Mouse (Mus musculus) liver, embryonic 15.5 days (tissue): Measurements from ENCODE around the gene Gm4952. TPM values are rescaled to one million over a fixed set of nuclear protein-coding genes. Genes with fewer than 3 reads are reported as not detected.
A peak's percentile ranks its signal among the peaks of the same experiment; 100 is the strongest.

Experiments
- ATAC-seq: fragments of 200-750 bp; cut with Nextera tagmentation; 2 replicates; pipeline ENCODE4 v1.8.0; 2017; ENCODE audit warnings: moderate number of reproducible peaks, mild to moderate bottlenecking, moderate library complexity; ENCODE audit not compliant: insufficient read depth
- H3K27ac ChIP-seq: fragments of 300-500 bp; sonication (generic); replicated peaks from 2 replicates; pipeline ENCODE4 v1.5.1; 2015; ENCODE audit warnings: mild to moderate bottlenecking, inconsistent platforms
- H3K27me3 ChIP-seq: fragments of 300-500 bp; sonication (generic); 2 replicates; pipeline ENCODE4 v1.6.1; 2015; ENCODE audit warnings: mild to moderate bottlenecking, inconsistent platforms
- H3K36me3 ChIP-seq: fragments of 300-500 bp; sonication (generic); replicated peaks from 2 replicates; pipeline ENCODE4 v1.6.1; 2015; ENCODE audit warnings: moderate library complexity, mild to moderate bottlenecking, inconsistent platforms
- H3K4me1 ChIP-seq: fragments of 300-500 bp; sonication (generic); replicated peaks from 2 replicates; pipeline ENCODE4 v1.6.1; 2015; ENCODE audit warnings: inconsistent platforms
- H3K4me2 ChIP-seq: fragments of 300-500 bp; sonication (generic); 2 replicates; pipeline ENCODE4 v1.6.1; 2015; ENCODE audit warnings: moderate library complexity, mild to moderate bottlenecking, inconsistent platforms
- H3K4me3 ChIP-seq: fragments of 300-500 bp; sonication (generic); replicated peaks from 2 replicates; pipeline ENCODE4 v1.5.1; 2015; ENCODE audit warnings: mild to moderate bottlenecking, inconsistent platforms
- H3K9ac ChIP-seq: fragments of 300-500 bp; sonication (generic); 2 replicates; pipeline ENCODE4 v1.6.1; 2015; ENCODE audit warnings: moderate library complexity, mild to moderate bottlenecking, inconsistent platforms
- H3K9me3 ChIP-seq: fragments of 300-500 bp; sonication (generic); replicated peaks from 2 replicates; pipeline ENCODE4 v1.6.1; 2016; ENCODE audit warnings: inconsistent platforms
- WGBS: fragments of 180-500 bp; shearing (Covaris S2); methylation state at CpG from one replicate; pipeline ENCODE4 v1.1.7; 2015; ENCODE audit warnings: mixed read lengths; ENCODE audit not compliant: insufficient replicate concordance; 5-methylcytosine and 5-hydroxymethylcytosine counted together
- polyA plus RNA-seq: library from polyadenylated mRNA; unstranded; fragments of >200 nt; fragmentation: Nextera tagmentation; extraction: Ambion mirVana; gene quantifications from 2 replicates; pipeline ENCODE4 v1.2.1, GENCODE M21; 2015

The Gm4952 gene
- polyA plus RNA-seq = 12.6 and 15.3 TPM in 2 replicates

DNA sequence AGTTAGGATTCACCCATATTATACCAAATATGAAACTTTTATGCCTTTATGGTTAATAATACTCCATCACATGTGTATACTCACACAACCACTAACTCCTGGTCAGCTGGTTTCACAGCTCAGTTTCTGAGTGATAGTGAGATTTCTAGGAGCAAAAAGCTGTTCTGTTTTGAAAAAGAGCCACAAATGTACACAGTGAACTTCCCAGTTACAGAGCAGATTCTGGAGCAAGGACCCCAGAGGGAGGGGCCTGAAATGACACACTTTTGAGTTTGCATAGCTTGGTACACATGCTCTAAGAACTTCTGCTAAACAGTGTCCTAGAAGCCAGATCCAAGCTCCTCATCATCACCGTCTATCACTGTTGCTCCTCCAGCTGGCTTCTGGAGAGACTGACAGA lies at the start of gene Gm4952:
Gm4952 (plus strand) TSS at position 301 of the 400 bp plus-strand sequence.
- Histone ChIP-seq H3K27me3 (peaks cover 18% of the 10 kb centered on the region), H3K27ac (no peak within 1 kb of the TSS), H3K4me1 (peaks cover 11% of the 10 kb centered on the region), H3K4me3 (no peak within 1 kb of the TSS), H3K9ac (no peak within 1 kb of the TSS), H3K36me3 (no peaks in the 10 kb centered on the region), H3K4me2 (no peak within 1 kb of the TSS; the same call in 1 of the 2 replicates), H3K9me3 (no peaks in the 10 kb centered on the region)
- no peak for ATAC-seq
- 32% methylated on average over 1 of the region's 1 CpGs for WGBS

DNA sequence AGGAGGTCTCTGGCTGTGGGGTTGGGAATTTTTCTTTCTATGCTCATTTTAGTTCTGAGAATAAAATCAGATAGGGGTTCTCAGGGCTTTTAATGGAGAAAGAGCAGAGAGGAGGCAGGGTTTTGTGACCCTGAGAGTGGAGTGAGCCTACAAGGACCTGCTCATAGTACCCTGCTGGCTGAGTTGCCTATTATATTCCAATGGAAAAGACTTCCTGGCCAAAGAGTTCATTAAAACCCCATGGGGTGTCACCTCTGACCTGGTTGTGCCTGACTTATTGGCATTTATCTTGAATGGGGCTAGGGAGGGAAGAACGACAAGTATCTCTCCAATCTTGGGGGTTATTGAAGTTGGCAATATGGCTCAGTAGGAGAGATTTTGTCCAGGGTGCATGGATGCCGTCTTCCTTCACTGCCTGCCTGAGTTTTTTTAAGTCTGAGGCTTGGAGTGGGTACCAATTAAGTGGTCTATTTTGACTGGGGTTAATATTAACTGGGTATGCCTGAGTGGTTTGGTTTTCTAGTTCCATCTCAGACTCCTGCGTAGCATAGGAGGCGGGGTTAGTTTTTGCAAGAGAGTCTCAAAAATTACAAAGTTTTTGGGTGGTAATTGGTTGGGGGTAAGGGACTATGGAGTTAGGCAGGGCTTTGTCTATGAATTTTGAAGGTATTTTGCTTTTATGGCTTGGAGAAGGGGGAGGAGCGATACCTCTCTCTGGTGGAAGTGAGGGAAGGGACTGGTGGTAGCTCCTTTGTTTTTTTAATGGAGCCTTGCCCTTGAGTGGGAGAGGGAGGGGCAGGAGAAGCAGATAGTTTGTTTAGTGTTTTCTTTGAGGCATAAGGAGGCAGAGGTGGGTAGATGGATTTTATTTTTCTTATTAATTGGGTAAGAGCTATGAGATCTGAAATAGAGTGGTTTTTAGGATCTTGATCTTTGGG lies 49.5 kb upstream of the Gm4952 start:
- Histone ChIP-seq H3K4me3 (no peak overlapping the region), H3K9me3 (no peaks in the 10 kb centered on the region), H3K27ac (no peak overlapping the region), H3K4me1 (no peaks in the 10 kb centered on the region), H3K36me3 (no peaks in the 10 kb centered on the region), H3K4me2 (no peak overlapping the region), H3K27me3 (no peaks in the 10 kb centered on the region), H3K9ac (no peak overlapping the region)
- no peak for ATAC-seq
- 68% methylated on average over 5 of the region's 5 CpGs for WGBS

DNA sequence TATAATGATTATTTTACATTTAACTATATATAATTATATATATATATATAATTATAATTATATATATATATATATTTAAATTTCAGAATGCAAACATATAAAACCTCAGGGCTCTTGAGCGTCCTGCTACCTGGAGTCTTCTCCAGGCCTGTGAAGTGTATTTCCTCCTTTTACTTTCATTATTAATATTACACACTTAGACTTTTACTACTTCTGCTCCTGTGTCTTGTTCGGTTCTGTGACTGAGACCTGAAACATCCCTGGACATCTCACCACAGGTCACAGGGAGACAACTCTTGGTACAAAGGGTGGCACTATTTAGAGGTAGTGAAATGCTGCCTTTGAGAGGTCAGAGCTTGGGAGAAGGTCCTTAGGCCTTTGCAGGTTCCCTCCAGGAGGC lies 43.5 kb upstream of the Gm4952 start:
- H3K9me3 ChIP-seq = no peaks in the 10 kb centered on the region
- H3K4me2 ChIP-seq = no peak overlapping the region
- no peaks in the 10 kb centered on the region for H3K4me1 ChIP-seq
- H3K27me3 ChIP-seq = no peaks in the 10 kb centered on the region
- no peaks in the 10 kb centered on the region for H3K36me3 ChIP-seq
- H3K9ac ChIP-seq = no peak overlapping the region
- ATAC-seq = no peak
- WGBS = 40% methylated on average over 2 of the region's 2 CpGs
- no peak overlapping the region for H3K27ac ChIP-seq
- H3K4me3 ChIP-seq = no peak overlapping the region

DNA sequence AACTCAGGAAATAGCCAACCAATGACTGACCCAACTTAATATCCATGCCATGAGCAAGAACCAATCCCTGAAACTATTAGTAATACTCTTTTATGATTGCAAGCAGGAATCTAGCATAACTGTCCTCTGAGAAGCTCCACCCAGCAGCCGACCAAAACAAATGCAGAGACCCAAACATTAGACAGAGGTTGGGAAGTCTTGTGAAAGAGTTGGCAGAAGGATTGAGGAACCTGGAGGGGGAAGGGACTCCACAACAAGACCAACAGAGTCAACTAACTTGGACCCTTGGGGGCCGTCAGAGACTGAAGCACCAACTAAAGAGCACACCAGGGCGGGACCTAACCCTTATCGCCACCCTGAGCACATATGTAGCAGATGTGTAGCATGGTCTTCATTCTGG lies 41.6 kb upstream of the Gm4952 start:
- no peaks in the 10 kb centered on the region for H3K9me3 ChIP-seq
- no peak for ATAC-seq
- H3K4me3 ChIP-seq = no peak overlapping the region
- H3K27me3 ChIP-seq = no peaks in the 10 kb centered on the region
- H3K4me2 ChIP-seq = no peak overlapping the region
- no peaks in the 10 kb centered on the region for H3K4me1 ChIP-seq
- H3K9ac ChIP-seq = no peak overlapping the region
- no peak overlapping the region for H3K27ac ChIP-seq
- 61% methylated on average over 4 of the region's 4 CpGs for whole genome bisulfite sequencing
- H3K36me3 ChIP-seq = no peaks in the 10 kb centered on the region

DNA sequence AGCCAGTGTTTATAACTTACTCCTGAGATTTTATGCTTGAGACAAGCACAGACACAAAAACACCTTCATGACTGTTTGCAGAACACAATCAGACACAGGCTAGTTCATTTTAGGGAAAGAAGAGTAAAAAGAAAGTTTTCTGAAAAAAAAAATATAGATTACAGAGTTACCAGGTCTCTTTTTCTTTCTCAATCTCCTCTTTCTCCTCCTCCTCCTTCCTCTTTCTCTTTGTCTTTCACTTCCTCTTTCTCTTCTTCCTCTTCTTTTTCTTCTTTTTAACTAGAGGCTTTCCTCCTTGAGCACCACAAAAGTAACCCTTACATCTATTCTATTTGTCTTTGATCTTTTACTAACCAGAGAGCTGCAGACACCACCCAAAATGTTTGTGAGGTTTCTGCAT lies 35.6 kb upstream of the Gm4952 start:
- no peaks in the 10 kb centered on the region for H3K36me3 ChIP-seq
- ATAC-seq = no peak
- no peak overlapping the region for H3K4me3 ChIP-seq

DNA sequence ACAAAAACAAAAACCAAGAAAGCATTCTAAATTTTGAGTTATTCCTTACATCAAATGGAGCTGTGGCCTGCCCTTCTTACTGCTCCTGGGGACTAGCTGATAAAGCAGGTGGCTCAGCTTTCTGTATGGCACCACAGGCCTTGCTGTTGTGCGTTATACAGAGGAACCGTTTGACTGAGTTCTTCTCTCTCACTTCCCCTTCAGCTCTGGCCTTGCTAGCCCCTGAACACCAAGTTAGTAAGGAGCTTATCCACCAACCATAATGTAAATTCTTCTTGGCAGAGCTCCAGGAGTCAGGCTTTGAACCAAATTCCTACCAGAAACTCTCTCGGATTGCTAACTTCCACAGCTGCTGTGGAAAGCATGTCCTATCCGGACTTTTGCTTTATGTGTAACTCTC lies 32.8 kb upstream of the Gm4952 start:
- no peak for ATAC-seq
- Histone ChIP-seq H3K9me3 (no peaks in the 10 kb centered on the region), H3K27ac (no peak overlapping the region), H3K9ac (no peak overlapping the region), H3K4me1 (peaks cover under 1% of the 10 kb centered on the region; the same call in 1 of the 2 replicates), H3K27me3 (no peaks in the 10 kb centered on the region), H3K4me2 (no peak overlapping the region), H3K4me3 (no peak overlapping the region), H3K36me3 (no peaks in the 10 kb centered on the region)
- 40% methylated on average over 4 of the region's 4 CpGs for WGBS

More for the DNA sequence above, 35.6 kb upstream of the Gm4952 start:
- no peak overlapping the region for H3K27ac ChIP-seq
- no peak overlapping the region for H3K4me2 ChIP-seq
- no peaks in the 10 kb centered on the region for H3K4me1 ChIP-seq
- no peaks in the 10 kb centered on the region for H3K27me3 ChIP-seq
- no peaks in the 10 kb centered on the region for H3K9me3 ChIP-seq
- no peak overlapping the region for H3K9ac ChIP-seq

DNA sequence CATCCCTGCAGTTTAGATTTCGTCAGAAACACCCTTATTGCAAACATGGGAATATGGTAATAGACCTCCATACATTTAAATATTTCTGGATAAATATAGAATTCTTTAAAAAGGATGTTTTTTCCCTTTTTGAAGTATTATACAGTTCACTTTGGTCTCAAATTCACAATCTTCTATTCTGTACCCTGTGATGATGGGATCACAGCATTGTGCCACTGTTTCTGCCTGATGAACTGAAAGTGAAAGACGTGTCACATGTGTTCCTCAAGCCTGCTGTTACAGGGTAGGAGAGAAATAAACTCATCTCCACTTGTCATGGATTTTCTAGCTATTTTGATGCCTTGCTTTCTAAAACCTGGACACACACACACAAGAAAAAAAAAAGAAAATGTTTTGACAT lies 28.9 kb upstream of the Gm4952 start:
- no peaks in the 10 kb centered on the region for H3K27me3 ChIP-seq
- H3K9ac ChIP-seq = no peak overlapping the region
- H3K27ac ChIP-seq = no peak overlapping the region
- WGBS = 57% methylated on average over 2 of the region's 2 CpGs
- peaks cover 23% of the 10 kb centered on the region for H3K4me1 ChIP-seq
- H3K4me2 ChIP-seq = no peak overlapping the region
- no peaks in the 10 kb centered on the region for H3K36me3 ChIP-seq
- H3K9me3 ChIP-seq = no peaks in the 10 kb centered on the region
- ATAC-seq = no peak
- no peak overlapping the region for H3K4me3 ChIP-seq

DNA sequence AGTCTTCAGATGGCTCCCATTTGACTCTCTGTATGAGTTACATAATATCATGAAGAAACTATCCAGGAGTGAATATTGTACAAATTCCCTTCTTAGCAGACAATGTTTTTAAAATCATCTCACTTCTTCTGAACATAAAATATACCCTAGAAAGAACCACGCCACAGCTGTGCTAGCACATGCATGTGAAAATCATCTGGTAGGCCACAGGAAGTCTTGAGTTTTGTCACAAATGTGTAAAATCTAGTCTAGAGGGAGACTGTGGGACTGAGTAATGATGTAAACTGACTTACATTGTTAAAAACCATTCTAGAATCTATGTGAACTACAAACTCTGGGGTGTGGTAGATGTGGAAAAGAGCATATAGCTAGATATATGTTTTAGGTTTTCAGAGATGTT lies 28.1 kb upstream of the Gm4952 start:
- Histone ChIP-seq H3K9ac (no peak overlapping the region), H3K27ac (no peak overlapping the region), H3K36me3 (peaks cover 2% of the 10 kb centered on the region; the same call in 1 of the 2 replicates), H3K27me3 (no peaks in the 10 kb centered on the region), H3K9me3 (no peaks in the 10 kb centered on the region), H3K4me1 (peaks cover 28% of the 10 kb centered on the region), H3K4me2 (no peak overlapping the region), H3K4me3 (no peak overlapping the region)
- WGBS = 71% methylated on average over 1 of the region's 1 CpGs
- ATAC-seq = no peak

DNA sequence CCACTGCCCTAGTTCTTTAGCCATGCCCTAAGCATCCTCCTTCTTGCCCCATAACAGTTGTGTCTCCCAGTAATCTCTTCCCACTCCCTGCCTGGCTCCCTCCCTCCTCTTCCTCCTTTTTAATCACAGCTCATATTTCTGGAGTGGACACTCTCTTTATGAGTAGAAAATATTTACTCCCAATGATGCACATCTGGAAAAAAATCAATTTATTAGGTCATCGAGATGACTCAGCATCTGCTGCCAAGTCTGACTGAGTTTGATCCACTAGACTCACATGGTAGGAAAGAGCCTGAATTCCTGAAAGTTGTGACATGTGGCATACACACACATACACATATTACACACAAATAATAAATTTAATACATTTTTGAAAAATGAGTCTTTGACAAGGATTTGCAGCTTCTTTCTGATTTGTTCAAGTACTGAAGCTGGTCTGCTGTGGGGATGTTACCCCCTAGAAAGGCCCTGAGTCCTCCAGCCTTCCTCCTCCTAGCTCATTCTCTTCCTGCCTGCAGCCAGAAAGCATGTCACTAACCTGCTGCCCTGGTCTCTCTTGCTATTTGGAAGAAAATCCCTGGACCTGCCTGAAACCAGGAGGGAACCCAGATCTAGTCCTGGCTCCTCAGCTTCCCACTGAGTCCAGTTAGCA lies 27.0 kb upstream of the Gm4952 start:
- no peaks in the 10 kb centered on the region for H3K9me3 ChIP-seq
- H3K4me3 ChIP-seq = peak overlapping the region; percentile 70
- H3K27me3 ChIP-seq = no peaks in the 10 kb centered on the region
- peak overlapping the region; percentile 78 for H3K27ac ChIP-seq
- peak overlapping the region; percentile 49 for H3K9ac ChIP-seq
- peaks cover 12% of the 10 kb centered on the region for H3K36me3 ChIP-seq
- H3K4me2 ChIP-seq = peak overlapping the region; percentile 71
- peaks cover 29% of the 10 kb centered on the region for H3K4me1 ChIP-seq
- whole genome bisulfite sequencing = 43% methylated on average over 1 of the region's 1 CpGs
- ATAC-seq = no peak

DNA sequence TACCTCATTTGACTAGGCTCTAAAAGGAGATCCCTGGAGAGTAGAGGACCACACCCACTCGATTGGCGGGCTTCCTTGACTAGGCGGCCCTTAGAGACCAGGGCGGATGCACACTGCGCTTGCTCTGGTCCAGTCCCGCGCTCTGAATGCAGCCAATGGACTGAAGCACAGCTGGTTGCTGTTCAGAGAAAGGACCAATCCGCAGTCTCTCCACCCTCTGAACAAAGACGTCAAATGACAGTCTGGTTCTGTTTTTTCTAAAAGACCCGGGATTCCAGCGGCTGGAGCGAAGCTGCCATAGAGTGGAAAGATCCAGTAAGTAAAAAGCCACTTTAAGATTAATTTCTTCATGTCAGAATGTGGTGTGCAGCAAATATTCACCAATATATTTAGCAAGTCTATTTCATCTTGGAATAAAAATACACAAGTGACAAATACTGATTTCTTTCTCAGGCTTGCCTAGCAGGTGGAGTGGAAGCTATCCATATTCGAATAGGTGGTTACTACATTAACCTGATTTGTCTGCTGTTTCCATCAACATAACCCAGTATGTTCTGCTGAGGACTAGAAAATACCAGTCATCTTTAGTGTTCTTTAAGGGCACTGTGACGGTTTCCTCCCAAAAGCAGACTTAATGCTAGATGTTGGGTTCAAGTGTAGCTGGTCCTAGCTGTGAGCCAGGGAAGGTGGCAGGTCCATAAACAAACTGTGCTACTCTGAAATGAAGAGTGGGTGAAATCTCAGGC lies 26.3 kb upstream of the Gm4952 start:
- Histone ChIP-seq H3K4me2 (peak overlapping the region; percentile 71), H3K4me3 (peak overlapping the region; percentile 70), H3K9me3 (no peaks in the 10 kb centered on the region), H3K27me3 (no peaks in the 10 kb centered on the region), H3K9ac (peak overlapping the region; percentile 70), H3K36me3 (peaks cover 19% of the 10 kb centered on the region), H3K4me1 (peaks cover 29% of the 10 kb centered on the region), H3K27ac (peak overlapping the region; percentile 78)
- 2% methylated on average over 14 of the region's 14 CpGs for WGBS
- peak; percentile 99 for ATAC-seq

DNA sequence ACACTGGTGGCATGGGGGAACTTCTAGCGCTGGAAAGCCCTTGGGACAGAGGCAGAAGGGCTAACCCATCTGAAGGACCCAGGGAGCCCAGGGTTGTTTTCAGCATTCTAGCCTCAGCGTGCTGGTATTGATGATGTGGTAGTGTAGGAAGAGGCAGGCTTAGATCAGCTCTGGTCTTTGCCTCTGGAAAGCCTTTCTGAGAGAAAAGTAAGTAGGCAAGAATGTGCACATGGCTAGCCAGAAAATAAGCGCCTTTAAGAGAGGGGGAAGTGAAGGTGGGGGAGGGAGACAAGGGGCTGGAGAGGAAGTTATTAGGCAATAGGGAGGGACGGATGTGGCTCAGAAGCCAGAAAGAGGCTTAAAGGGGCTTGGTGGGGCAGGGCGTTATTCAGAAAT lies 25.8 kb upstream of the Gm4952 start:
- Histone ChIP-seq H3K27me3 (no peaks in the 10 kb centered on the region), H3K4me3 (peak overlapping the region; percentile 70), H3K9me3 (no peaks in the 10 kb centered on the region), H3K9ac (peak overlapping the region; percentile 70), H3K4me2 (peak overlapping the region; percentile 71), H3K36me3 (peaks cover 23% of the 10 kb centered on the region), H3K4me1 (peaks cover 29% of the 10 kb centered on the region), H3K27ac (peak overlapping the region; percentile 73)
- ATAC-seq = peak; percentile 6; the same call in 1 of the 2 replicates
- 4% methylated on average over 5 of the region's 5 CpGs for WGBS
